Mouse (Mus musculus) heart, embryonic 11.5 days (tissue): ENCODE results near the gene Rhof. TPM values are rescaled to one million over a fixed set of nuclear protein-coding genes. Genes with fewer than 3 reads are reported as not detected.

Source experiments
- ATAC-seq: fragments of 200-750 bp; cut with Nextera tagmentation; replicated peaks from 2 replicates; pipeline ENCODE4 v1.8.0; 2017; ENCODE audit warnings: moderate library complexity; ENCODE audit not compliant: insufficient number of reproducible peaks, low FRiP score, low TSS enrichment
- H3K27ac ChIP-seq: fragments of 300-500 bp; sonication (generic); 2 replicates; pipeline ENCODE4 v1.5.1; 2014; ENCODE audit warnings: mild to moderate bottlenecking, low read depth, low read length
- H3K27me3 ChIP-seq: fragments of 300-500 bp; sonication (generic); 2 replicates; pipeline ENCODE4 v1.6.1; 2014; ENCODE audit warnings: mild to moderate bottlenecking, low read length, mixed read lengths; ENCODE audit not compliant: control insufficient read depth, insufficient read depth
- H3K36me3 ChIP-seq: fragments of 300-500 bp; sonication (generic); 2 replicates; pipeline ENCODE4 v1.6.1; 2014; ENCODE audit warnings: mild to moderate bottlenecking, low read length, moderate library complexity, mixed read lengths; ENCODE audit not compliant: control insufficient read depth, insufficient read depth
- H3K4me1 ChIP-seq: fragments of 300-500 bp; sonication (generic); 2 replicates; pipeline ENCODE4 v1.6.1; 2014; ENCODE audit warnings: low read length; ENCODE audit not compliant: control insufficient read depth, insufficient read depth
- H3K4me2 ChIP-seq: fragments of 300-500 bp; sonication (generic); 2 replicates; pipeline ENCODE4 v1.6.1; 2014; ENCODE audit warnings: mild to moderate bottlenecking, moderate library complexity
- H3K4me3 ChIP-seq: fragments of 300-500 bp; sonication (generic); 2 replicates; pipeline ENCODE4 v1.5.1; 2014; ENCODE audit warnings: low read depth, low read length
- H3K9ac ChIP-seq: fragments of 300-500 bp; sonication (generic); 2 replicates; pipeline ENCODE4 v1.6.1; 2014; ENCODE audit warnings: mild to moderate bottlenecking, low read depth, low read length, moderate library complexity
- H3K9me3 ChIP-seq: fragments of 300-500 bp; sonication (generic); replicated peaks from 2 replicates; pipeline ENCODE4 v1.6.1; 2016; ENCODE audit warnings: low read length; ENCODE audit not compliant: control insufficient read depth
- WGBS: fragments of 180-500 bp; shearing (Covaris S2); extraction: QIAGEN DNeasy Blood & Tissue Kit; methylation state at CpG from one replicate; pipeline ENCODE4 v1.1.7; 2014; ENCODE audit not compliant: insufficient replicate concordance; 5-methylcytosine and 5-hydroxymethylcytosine counted together
- polyA plus RNA-seq: library from polyadenylated mRNA; unstranded; fragments of >200 nt; fragmentation: Nextera tagmentation; extraction: Ambion mirVana; gene quantifications from 2 replicates; pipeline ENCODE4 v1.2.1, GENCODE M21; 2014

The Rhof gene
- polyA plus RNA-seq, 1 experiment from 2014 or later, result 1.4 TPM

GRCm38 (mm10) chr5:123166437-123166836 lies 33.9 kb upstream of the Rhof start:
- H3K36me3 ChIP-seq, result peaks cover 33% of the 10 kb centered on the region
- no peak overlapping the region for H3K4me2 ChIP-seq
- no peaks in the 10 kb centered on the region for H3K9me3 ChIP-seq
- no peaks in the 10 kb centered on the region for H3K4me1 ChIP-seq
- 91% methylated on average over 10 of the region's 10 CpGs for WGBS
- H3K9ac ChIP-seq, result no peak overlapping the region
- no peaks in the 10 kb centered on the region for H3K27me3 ChIP-seq
- no peak overlapping the region for H3K27ac ChIP-seq
- no peak overlapping the region for H3K4me3 ChIP-seq
- ATAC-seq, result no peak; the same call in 1 of the 2 replicates

GRCm38 (mm10) chr5:123162942-123163341 lies 30.4 kb upstream of the Rhof start:
- no peaks in the 10 kb centered on the region for H3K27me3 ChIP-seq
- H3K9me3 ChIP-seq, result no peaks in the 10 kb centered on the region
- H3K9ac ChIP-seq, result no peak overlapping the region
- H3K4me2 ChIP-seq, result no peak overlapping the region
- ATAC-seq, result no peak
- H3K4me1 ChIP-seq, result no peaks in the 10 kb centered on the region
- peaks cover 62% of the 10 kb centered on the region for H3K36me3 ChIP-seq
- 68% methylated on average over 9 of the region's 9 CpGs for WGBS
- no peak overlapping the region for H3K4me3 ChIP-seq
- no peak overlapping the region for H3K27ac ChIP-seq

DNA sequence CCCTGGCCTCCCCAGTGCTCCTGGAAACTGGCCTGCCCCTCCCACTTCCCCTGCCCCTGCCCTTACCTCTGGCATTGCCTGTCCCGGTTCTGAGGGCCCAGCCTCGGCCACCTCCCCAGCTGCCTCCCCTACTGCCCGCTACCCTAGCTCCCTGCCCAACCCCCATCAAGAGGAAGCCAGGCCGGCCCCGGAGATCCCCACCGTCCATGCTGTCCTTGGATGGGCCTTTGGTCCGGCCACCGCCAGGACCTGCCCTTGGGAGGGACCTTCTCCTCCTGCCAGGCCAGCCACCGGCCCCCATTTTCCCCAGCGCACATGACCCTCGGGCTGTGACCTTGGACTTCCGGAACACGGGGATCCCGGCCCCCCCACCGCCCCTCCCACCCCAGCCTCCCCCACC lies 27.8 kb upstream of the Rhof start:
- H3K4me3 ChIP-seq, result no peak overlapping the region
- 91% methylated on average over 15 of the region's 15 CpGs for WGBS
- H3K4me1 ChIP-seq, result no peaks in the 10 kb centered on the region
- H3K9ac ChIP-seq, result no peak overlapping the region
- no peaks in the 10 kb centered on the region for H3K27me3 ChIP-seq
- no peaks in the 10 kb centered on the region for H3K9me3 ChIP-seq
- H3K4me2 ChIP-seq, result no peak overlapping the region
- H3K27ac ChIP-seq, result no peak overlapping the region
- 0 out of 2 replicates have a peak, but pooled peaks have one; percentile 32 for ATAC-seq
- H3K36me3 ChIP-seq, result peaks cover 62% of the 10 kb centered on the region

GRCm38 (mm10) chr5:123159866-123160265 lies 27.4 kb upstream of the Rhof start:
- Histone ChIP-seq H3K36me3 (peaks cover 63% of the 10 kb centered on the region), H3K4me2 (no peak overlapping the region), H3K27me3 (no peaks in the 10 kb centered on the region), H3K9me3 (no peaks in the 10 kb centered on the region), H3K4me3 (no peak overlapping the region), H3K27ac (no peak overlapping the region), H3K9ac (no peak overlapping the region), H3K4me1 (no peaks in the 10 kb centered on the region)
- WGBS, result 96% methylated on average over 14 of the region's 15 CpGs
- no peak for ATAC-seq

DNA sequence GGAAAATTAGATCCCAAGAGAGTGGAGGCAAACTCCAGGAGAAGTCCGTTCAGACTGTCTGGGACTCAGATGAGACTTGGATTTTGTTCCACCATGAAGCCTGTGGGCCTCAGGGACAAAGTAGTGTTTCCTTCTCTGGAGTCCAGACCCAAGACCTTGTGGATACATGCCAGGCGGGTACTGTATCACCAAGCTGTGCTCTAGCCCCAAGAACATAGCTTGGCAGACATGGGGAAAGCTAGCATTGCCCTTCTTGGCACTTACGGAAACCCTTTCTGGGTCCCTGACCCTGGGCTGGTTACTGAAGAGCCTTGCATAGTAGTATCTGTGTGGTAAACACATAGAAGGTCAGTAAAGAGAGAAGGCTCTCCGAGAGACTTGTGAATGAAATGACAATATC lies 27.0 kb upstream of the Rhof start:
- Histone ChIP-seq H3K27me3 (no peaks in the 10 kb centered on the region), H3K9me3 (no peaks in the 10 kb centered on the region), H3K27ac (no peak overlapping the region), H3K4me2 (no peak overlapping the region), H3K4me3 (no peak overlapping the region), H3K4me1 (no peaks in the 10 kb centered on the region), H3K36me3 (peaks cover 65% of the 10 kb centered on the region), H3K9ac (no peak overlapping the region)
- WGBS, result 87% methylated on average over 4 of the region's 4 CpGs
- ATAC-seq, result no peak

- WGBS, result 72% methylated on average over 4 of the region's 4 CpGs
- Histone ChIP-seq H3K27ac (no peak overlapping the region), H3K4me1 (no peaks in the 10 kb centered on the region), H3K9ac (no peak overlapping the region), H3K27me3 (no peaks in the 10 kb centered on the region), H3K4me3 (no peak overlapping the region), H3K9me3 (no peaks in the 10 kb centered on the region), H3K36me3 (peaks cover 62% of the 10 kb centered on the region), H3K4me2 (no peak overlapping the region)
- no peak for ATAC-seq
Observed at GRCm38 (mm10) chr5:123157972-123158371, 25.5 kb upstream of the Rhof start.

- H3K9me3 ChIP-seq, result no peaks in the 10 kb centered on the region
- peaks cover 69% of the 10 kb centered on the region for H3K36me3 ChIP-seq
- ATAC-seq, result no peak
- H3K4me1 ChIP-seq, result no peaks in the 10 kb centered on the region
- no peak overlapping the region for H3K4me3 ChIP-seq
- H3K27me3 ChIP-seq, result no peaks in the 10 kb centered on the region
- H3K9ac ChIP-seq, result no peak overlapping the region
- H3K4me2 ChIP-seq, result no peak overlapping the region
- 87% methylated on average over 12 of the region's 12 CpGs for WGBS
- no peak overlapping the region for H3K27ac ChIP-seq
Observed at GRCm38 (mm10) chr5:123156763-123157162, 24.3 kb upstream of the Rhof start.

GRCm38 (mm10) chr5:123155425-123155824 lies 22.9 kb upstream of the Rhof start:
- peaks cover 11% of the 10 kb centered on the region for H3K4me1 ChIP-seq
- no peak for ATAC-seq
- no peaks in the 10 kb centered on the region for H3K27me3 ChIP-seq
- H3K36me3 ChIP-seq, result peaks cover 61% of the 10 kb centered on the region
- H3K9ac ChIP-seq, result no peak overlapping the region
- WGBS, result 50% methylated on average over 7 of the region's 7 CpGs
- H3K4me2 ChIP-seq, result no peak overlapping the region
- no peaks in the 10 kb centered on the region for H3K9me3 ChIP-seq
- no peak overlapping the region for H3K27ac ChIP-seq
- no peak overlapping the region for H3K4me3 ChIP-seq

- no peaks in the 10 kb centered on the region for H3K9me3 ChIP-seq
- H3K9ac ChIP-seq, result no peak overlapping the region
- no peak overlapping the region for H3K27ac ChIP-seq
- H3K27me3 ChIP-seq, result no peaks in the 10 kb centered on the region
- peaks cover 33% of the 10 kb centered on the region for H3K4me1 ChIP-seq
- H3K4me2 ChIP-seq, result no peak overlapping the region
- WGBS, result 83% methylated on average over 1 of the region's 1 CpGs
- peaks cover 51% of the 10 kb centered on the region for H3K36me3 ChIP-seq
- H3K4me3 ChIP-seq, result no peak overlapping the region
- no peak for ATAC-seq
Observed at GRCm38 (mm10) chr5:123152901-123153300, 20.4 kb upstream of the Rhof start.
